Mouse (Mus musculus) CH12.LX (cell line): Measurements from ENCODE around the gene Fam120a. TPM values are rescaled to one million over a fixed set of nuclear protein-coding genes. Genes with fewer than 3 reads are reported as not detected.

Experiments used
- DNase-seq: peaks from one replicate; pipeline ENCODE4 v3.0.0-alpha.2; 2013; ENCODE audit errors: extremely low read depth
- H3K27ac ChIP-seq: 2 replicates; pipeline ENCODE4 v1.5.1; 2012; ENCODE audit warnings: low read depth, mild to moderate bottlenecking, control low read depth, moderate library complexity; ENCODE audit not compliant: insufficient read depth
- H3K27me3 ChIP-seq: replicated peaks from 2 replicates; pipeline ENCODE3; 2012; ENCODE audit warnings: inconsistent platforms
- H3K36me3 ChIP-seq, 2 experiments: replicated peaks in 1 of 2; 2 replicates each; pipeline versions ENCODE3 to v1.6.1; 2012; ENCODE audit warnings: inconsistent platforms in 1 of 2, low read length in 1 of 2, mild to moderate bottlenecking in 1 of 2, mixed read lengths in 1 of 2, moderate library complexity in 1 of 2; ENCODE audit not compliant: control insufficient read depth in 1 of 2, insufficient read depth in 1 of 2
- H3K4me1 ChIP-seq, 2 experiments: 2 replicates each; pipeline ENCODE4 v1.6.1; 2012; ENCODE audit warnings: inconsistent platforms in 1 of 2, moderate library complexity in 1 of 2; ENCODE audit not compliant: insufficient read depth in 2 of 2, control insufficient read depth in 1 of 2
- H3K4me2 ChIP-seq: 2 replicates; pipeline ENCODE4 v1.6.1; 2012; ENCODE audit warnings: low read depth, mild to moderate bottlenecking, control low read depth; ENCODE audit not compliant: poor library complexity, insufficient read depth, severe bottlenecking
- H3K4me3 ChIP-seq, 3 experiments: fragments of 150-350 bp in 1 of 3; sonication (generic) in 1 of 3; replicated peaks in 1 of 3; 2 replicates each; pipeline versions ENCODE3 to v1.5.1; 2011 to 2012; ENCODE audit warnings: low read depth in 2 of 3, low read length in 2 of 3, mild to moderate bottlenecking in 2 of 3, moderate library complexity in 2 of 3, control low read depth in 1 of 3, improper control_type of control experiment in 1 of 3, inconsistent platforms in 1 of 3, mixed read lengths in 1 of 3; ENCODE audit not compliant: poor library complexity in 1 of 3
- H3K79me2 ChIP-seq: replicated peaks from 2 replicates; pipeline ENCODE4 v1.6.1; 2012; ENCODE audit warnings: mild to moderate bottlenecking, moderate library complexity; ENCODE audit not compliant: control insufficient read depth, poor library complexity, insufficient read depth, severe bottlenecking; ENCODE audit errors: extremely low read depth
- H3K9ac ChIP-seq: 2 replicates; pipeline ENCODE4 v1.6.1; 2012; ENCODE audit warnings: low read depth, mild to moderate bottlenecking, control low read depth, moderate library complexity; ENCODE audit not compliant: insufficient read depth
- H3K9me3 ChIP-seq: replicated peaks from 2 replicates; pipeline ENCODE3; 2012; ENCODE audit warnings: low read length, inconsistent platforms, mixed read lengths
- CHD2 ChIP-seq: IDR thresholded peaks from 2 replicates; pipeline ENCODE4 v1.6.1; 2011; ENCODE audit warnings: low read length, improper control_type of control experiment
- CTCF ChIP-seq, 2 experiments: IDR thresholded peaks in 1 of 2; conservative IDR thresholded peaks in 1 of 2; 2 replicates each; pipeline ENCODE4 v1.5.1; 2011 to 2012; ENCODE audit warnings: low read depth in 2 of 2, low read length in 2 of 2, improper control_type of control experiment in 1 of 2, inconsistent platforms in 1 of 2, mild to moderate bottlenecking in 1 of 2, moderate library complexity in 1 of 2
- E2F4 ChIP-seq: IDR thresholded peaks from 2 replicates; pipeline ENCODE4 v1.6.1; 2011; ENCODE audit warnings: low read depth, low read length, improper control_type of control experiment; ENCODE audit not compliant: insufficient replicate concordance
- GABPA ChIP-seq: IDR thresholded peaks from 2 replicates; pipeline ENCODE4 v1.6.1; 2012; ENCODE audit warnings: low read depth, low read length, improper control_type of control experiment, inconsistent platforms; ENCODE audit not compliant: insufficient replicate concordance
- HCFC1 ChIP-seq: IDR thresholded peaks from 2 replicates; pipeline ENCODE4 v1.6.1; 2012; ENCODE audit warnings: low read depth, mild to moderate bottlenecking, inconsistent platforms, low read length, improper control_type of control experiment
- IRF4 ChIP-seq: IDR thresholded peaks from 2 replicates; pipeline ENCODE4 v1.6.1; 2014; ENCODE audit warnings: low read depth, mild to moderate bottlenecking, inconsistent platforms, low read length, improper control_type of control experiment
- JUN ChIP-seq: IDR thresholded peaks from 2 replicates; pipeline ENCODE4 v1.6.1; 2011; ENCODE audit warnings: low read depth, mild to moderate bottlenecking, low read length, improper control_type of control experiment, moderate library complexity; ENCODE audit not compliant: insufficient read depth
- KAT2A ChIP-seq: IDR thresholded peaks from 2 replicates; pipeline ENCODE4 v1.6.1; 2012; ENCODE audit warnings: low read length, improper control_type of control experiment, inconsistent platforms; ENCODE audit not compliant: insufficient replicate concordance
- MAFK ChIP-seq: IDR thresholded peaks from 2 replicates; pipeline ENCODE4 v1.6.1; 2011; ENCODE audit warnings: low read length, improper control_type of control experiment; ENCODE audit not compliant: insufficient replicate concordance
- MAX ChIP-seq: IDR thresholded peaks from 2 replicates; pipeline ENCODE4 v1.6.1; 2011; ENCODE audit warnings: low read length, improper control_type of control experiment
- MAZ ChIP-seq: IDR thresholded peaks from 2 replicates; pipeline ENCODE4 v1.6.1; 2012; ENCODE audit warnings: low read depth, mild to moderate bottlenecking, inconsistent platforms, low read length, improper control_type of control experiment, moderate library complexity
- MYC ChIP-seq: IDR thresholded peaks from 2 replicates; pipeline ENCODE4 v1.6.1; 2011; ENCODE audit warnings: low read depth, mild to moderate bottlenecking, improper control_type of control experiment, low read length
- NELFE ChIP-seq: IDR thresholded peaks from 2 replicates; pipeline ENCODE4 v1.6.1; 2011; ENCODE audit warnings: low read depth, low read length, improper control_type of control experiment
- PAX5 ChIP-seq: IDR thresholded peaks from 2 replicates; pipeline ENCODE4 v1.6.1; 2012; ENCODE audit warnings: low read length, inconsistent platforms, mixed read lengths
- POLR2A ChIP-seq: IDR thresholded peaks from 2 replicates; pipeline ENCODE4 v1.6.1; 2011; ENCODE audit warnings: low read depth, mild to moderate bottlenecking, improper control_type of control experiment, low read length
- POLR2AphosphoS2 ChIP-seq: IDR thresholded peaks from 2 replicates; pipeline ENCODE4 v1.6.1; 2011; ENCODE audit warnings: low read depth, low read length, improper control_type of control experiment
- RAD21 ChIP-seq: IDR thresholded peaks from 2 replicates; pipeline ENCODE4 v1.6.1; 2011; ENCODE audit warnings: low read depth, mild to moderate bottlenecking, low read length, improper control_type of control experiment, moderate library complexity
- RCOR1 ChIP-seq: conservative IDR thresholded peaks from 2 replicates; pipeline ENCODE4 v1.6.1; 2012; ENCODE audit warnings: low read depth, mild to moderate bottlenecking, inconsistent platforms, low read length, improper control_type of control experiment
- SIN3A ChIP-seq: IDR thresholded peaks from 2 replicates; pipeline ENCODE4 v1.6.1; 2012; ENCODE audit warnings: low read length, improper control_type of control experiment, inconsistent platforms
- SMC3 ChIP-seq: IDR thresholded peaks from 2 replicates; pipeline ENCODE4 v1.6.1; 2011; ENCODE audit warnings: low read depth, low read length, improper control_type of control experiment
- TBP ChIP-seq: conservative IDR thresholded peaks from 2 replicates; pipeline ENCODE4 v1.6.1; 2011; ENCODE audit warnings: low read depth, low read length, improper control_type of control experiment
- UBTF ChIP-seq: IDR thresholded peaks from 2 replicates; pipeline ENCODE4 v1.6.1; 2012; ENCODE audit warnings: low read depth, mild to moderate bottlenecking, inconsistent platforms, low read length, improper control_type of control experiment, moderate library complexity
- USF1 ChIP-seq: IDR thresholded peaks from 2 replicates; pipeline ENCODE4 v1.6.1; 2014; ENCODE audit warnings: low read depth, mild to moderate bottlenecking, inconsistent platforms, low read length, improper control_type of control experiment
- ZKSCAN1 ChIP-seq: IDR thresholded peaks from 2 replicates; pipeline ENCODE4 v1.6.1; 2012; ENCODE audit warnings: low read depth, inconsistent platforms, low read length, improper control_type of control experiment, borderline replicate concordance
- ZNF384 ChIP-seq: IDR thresholded peaks from 2 replicates; pipeline ENCODE4 v1.6.1; 2012; ENCODE audit warnings: low read depth, low read length, improper control_type of control experiment, inconsistent platforms
- dilution Hi-C: fragments of 300-500 bp; cut with MboI; formaldehyde crosslinking; loops from 2 replicates; pipeline ENCODE4 v1.14.3; 2020; ENCODE audit warnings: low sequenced_read_pairs; ENCODE audit not compliant: extremely low pct_unique_long_range_greater_than_20kb, extremely low pct_ligation_motif_present
- in situ Hi-C: fragments of 300-500 bp; cut with MboI; formaldehyde crosslinking; loops from 3 replicates; pipeline ENCODE4 v1.14.3; 2019; ENCODE audit warnings: low sequenced_read_pairs, low pct_ligation_motif_present, low pct_unique_long_range_greater_than_20kb, mixed read lengths
- polyA plus RNA-seq: library from polyadenylated mRNA; unstranded; fragments of >175 nt; gene quantifications from 2 replicates; pipeline ENCODE4 v1.2.1, GENCODE M21; 2012; ENCODE audit warnings: low read depth; ENCODE audit not compliant: insufficient read length
- total RNA-seq, 2 experiments: library from RNA; depleted of rRNA; stranded (reverse); fragments of 300-350 nt in 1 of 2; fragments of >200 nt in 1 of 2; gene quantifications; 2 replicates each; pipeline ENCODE4 v1.2.3; 2012 to 2014

Gene Fam120a
- total and polyA plus RNA-seq, 3 experiments: 70.0 to 122 (median 82.6) TPM

DNA sequence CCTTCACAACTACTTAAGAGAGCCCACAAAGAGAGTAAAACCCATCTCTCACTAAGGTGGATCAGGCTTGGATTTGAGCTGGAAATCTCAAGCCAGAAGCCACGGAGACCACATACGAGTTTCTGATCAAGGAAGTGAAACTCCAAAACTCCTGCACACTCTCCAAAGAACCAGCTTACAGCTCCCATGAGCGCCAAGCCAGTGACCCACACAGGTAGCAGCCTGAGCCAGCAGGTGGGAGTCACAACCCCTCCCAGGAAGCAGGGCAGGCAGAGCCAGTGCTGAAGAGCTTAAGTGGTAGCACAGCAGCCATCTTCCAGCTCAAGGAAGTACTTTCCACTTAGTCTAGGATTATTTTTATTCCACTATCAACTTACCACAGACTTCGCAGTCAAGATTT is 13.0 kb downstream of the Fam120a start:
- dilution Hi-C loops: no loop called here
- DNase-seq: no peak
- TF ChIP-seq ZKSCAN1 (no peak), IRF4 (peak; percentile 29; the same call in 1 of the 2 replicates)
- H3K36me3 ChIP-seq: peaks cover 0 to 59% of the 10 kb centered on the region in 2 experiments
- no peak overlapping the region for H3K4me3 ChIP-seq
- no peaks in the 10 kb centered on the region for H3K27me3 ChIP-seq
- no peaks in the 10 kb centered on the region for H3K9me3 ChIP-seq
- in situ Hi-C loops: no loop called here
- no peak overlapping the region for H3K4me2 ChIP-seq
- no peak overlapping the region for H3K9ac ChIP-seq
- no peak overlapping the region for H3K27ac ChIP-seq
- H3K4me1 ChIP-seq: peaks cover 11 to 80% of the 10 kb centered on the region in 2 experiments
- peaks cover 89% of the 10 kb centered on the region for H3K79me2 ChIP-seq

DNA sequence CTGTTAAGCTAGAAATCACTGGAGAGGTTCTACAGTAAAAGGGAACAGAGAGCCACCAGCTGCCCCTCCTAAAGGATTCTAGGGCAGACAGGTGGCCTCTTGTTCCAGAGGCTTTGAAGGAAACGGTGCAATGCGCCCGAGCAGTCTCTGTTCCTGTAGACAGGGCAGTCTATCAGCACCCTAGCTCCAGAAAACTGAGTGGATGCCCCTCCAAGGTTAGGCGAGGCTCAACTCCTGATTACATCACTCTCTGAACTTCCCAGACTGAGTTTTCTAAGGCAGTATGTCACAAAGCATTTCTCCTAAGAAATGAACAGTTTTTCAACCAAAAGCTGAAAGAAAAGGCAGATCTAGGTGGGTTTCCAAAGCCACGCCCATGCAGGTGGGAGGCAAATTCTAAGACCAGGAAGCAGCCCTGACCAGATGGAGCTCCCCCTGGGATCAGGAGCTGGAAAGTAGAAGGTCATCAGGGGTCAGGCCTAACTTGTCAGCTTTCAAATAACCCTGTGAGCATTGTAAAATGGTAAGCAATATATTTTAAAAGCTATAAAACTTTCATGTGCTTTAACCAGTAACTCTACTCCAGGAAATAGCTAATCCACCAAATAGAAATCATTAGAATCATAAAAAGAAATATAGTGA is 17.1 kb downstream of the Fam120a start:
- in situ Hi-C loops: no loop called here

DNA sequence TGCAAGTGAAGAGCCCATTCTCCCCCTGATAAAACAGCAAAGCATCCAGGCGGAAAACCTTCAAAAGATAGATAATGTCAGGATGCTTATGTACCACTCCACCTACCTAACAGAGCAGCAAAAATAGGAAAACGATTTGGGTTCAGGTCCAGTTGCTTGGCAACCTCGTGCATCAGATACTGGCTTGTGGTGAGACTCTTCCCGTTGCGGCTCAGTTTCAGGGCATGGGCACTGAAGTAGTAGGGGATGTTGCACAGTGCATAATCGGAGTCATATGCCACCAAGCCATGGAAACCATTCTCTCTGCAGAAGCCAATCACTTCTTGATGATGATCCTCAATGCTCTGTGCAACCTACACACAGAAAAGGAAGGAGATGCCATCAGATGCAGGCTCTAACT is 18.9 kb downstream of the Fam120a start:
- dilution Hi-C loops: no loop called here
- H3K36me3 ChIP-seq: peaks cover 34 to 73% of the 10 kb centered on the region in 2 experiments
- DNase-seq: no peak

More for the DNA sequence above, 17.1 kb downstream of the Fam120a start:
- DNase-seq: no peak
- TF ChIP-seq KAT2A: no peak
- no peak for TF ChIP-seq ZKSCAN1
- no peak for TF ChIP-seq SMC3
- no peak for TF ChIP-seq MAZ
- TF ChIP-seq MYC: no peak
- TF ChIP-seq RAD21: no peak
- no peak for TF ChIP-seq POLR2AphosphoS2
- TF ChIP-seq JUN: no peak
- TF ChIP-seq MAX: no peak
- no peak for TF ChIP-seq SIN3A
- TF ChIP-seq IRF4: no peak
- no peak for TF ChIP-seq UBTF
- TF ChIP-seq ZNF384: no peak
- no peak for TF ChIP-seq E2F4
- TF ChIP-seq GABPA: no peak
- no peak for TF ChIP-seq CTCF (conservative IDR thresholded peaks at IDR 0.05 in 1 of 2, IDR thresholded peaks at IDR 0.05 in 1 of 2; ENCODE audit: low read depth in 2 of 2, low read length in 2 of 2)
- no peak for TF ChIP-seq MAFK
- no peak for TF ChIP-seq USF1
- no peak overlapping the region for H3K9ac ChIP-seq
- no peaks in the 10 kb centered on the region for H3K9me3 ChIP-seq
- H3K4me3 ChIP-seq: no peak overlapping the region
- no peaks in the 10 kb centered on the region for H3K27me3 ChIP-seq
- peaks cover 25 to 67% of the 10 kb centered on the region in 2 experiments for H3K36me3 ChIP-seq
- H3K79me2 ChIP-seq: peaks cover 83% of the 10 kb centered on the region
- H3K4me2 ChIP-seq: no peak overlapping the region
- dilution Hi-C loops: no loop called here
- peaks cover 4 to 62% of the 10 kb centered on the region in 2 experiments for H3K4me1 ChIP-seq
- H3K27ac ChIP-seq: no peak overlapping the region

More for the DNA sequence above, 18.9 kb downstream of the Fam120a start:
- TF ChIP-seq ZKSCAN1 (no peak), CHD2 (no peak), PAX5 (no peak), UBTF (no peak), HCFC1 (no peak), IRF4 (no peak), NELFE (no peak), RCOR1 (no peak), SIN3A (no peak), POLR2A (no peak), TBP (no peak)
- Histone ChIP-seq H3K27me3 (no peaks in the 10 kb centered on the region), H3K27ac (no peak overlapping the region), H3K9ac (no peak overlapping the region), H3K4me1 (peaks cover 8 to 63% of the 10 kb centered on the region in 2 experiments), H3K9me3 (no peaks in the 10 kb centered on the region), H3K4me2 (no peak overlapping the region), H3K4me3 (no peak overlapping the region), H3K79me2 (peaks cover 71% of the 10 kb centered on the region)
- in situ Hi-C loops: no loop called here
